Mouse (Mus musculus): Measurements from ENCODE around the gene Capza2. TPM values are rescaled to one million over a fixed set of nuclear protein-coding genes. Genes with fewer than 3 reads are reported as not detected.

Capza2 gene
- polyA plus RNA-seq, 1 experiment from 2014 or later = 80.9 TPM

DNA sequence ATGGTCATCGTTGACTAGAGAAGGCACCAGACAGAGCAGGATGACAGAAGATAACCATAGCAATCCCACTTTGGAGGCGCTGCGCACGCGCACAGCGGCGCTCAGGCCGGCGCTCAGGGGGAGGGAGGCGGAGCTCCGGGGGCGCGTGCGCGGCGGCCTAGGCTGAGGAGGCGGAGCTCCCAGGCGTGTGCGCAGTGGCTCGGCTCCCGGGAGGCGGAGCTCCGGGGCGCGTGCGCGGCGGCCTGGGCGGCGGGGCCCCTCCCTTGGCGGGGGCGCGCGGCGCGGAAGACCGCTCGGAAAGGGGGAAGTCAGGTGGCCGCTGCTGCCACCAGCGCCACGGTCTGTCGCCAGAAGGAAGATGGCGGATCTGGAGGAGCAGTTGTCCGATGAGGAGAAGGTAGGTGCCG lies 733 bp downstream of the Capza2 start:
- ATAC-seq (ENCODE audit: low read depth) = peak; percentile 97
- peak overlapping the region; percentile 96 for H3K4me3 ChIP-seq (ENCODE audit: low read depth, low read length)
- no peaks in the 10 kb centered on the region for H3K9me3 ChIP-seq (replicated peaks; ENCODE audit: control insufficient read depth, low read length)
- peak overlapping the region; percentile 73 for H3K4me2 ChIP-seq (ENCODE audit: low read depth, low read length)
- H3K27ac ChIP-seq (ENCODE audit: low read length) = peak overlapping the region; percentile 92
- peaks cover 9% of the 10 kb centered on the region for H3K4me1 ChIP-seq (ENCODE audit: control insufficient read depth, low read depth, low read length)
- no peaks in the 10 kb centered on the region for H3K36me3 ChIP-seq (ENCODE audit: control insufficient read depth, insufficient read depth)
- no peaks in the 10 kb centered on the region for H3K27me3 ChIP-seq (ENCODE audit: control insufficient read depth, insufficient read depth, low read depth, low read length)
- peak overlapping the region; percentile 95 for H3K9ac ChIP-seq (ENCODE audit: low read depth, low read length)
- WGBS (ENCODE audit: insufficient replicate concordance) = under 1% methylated on average over 37 of the region's 45 CpGs

- H3K36me3 ChIP-seq (ENCODE audit: control insufficient read depth, insufficient read depth) = no peaks in the 10 kb centered on the region
- no peaks in the 10 kb centered on the region for H3K9me3 ChIP-seq (replicated peaks; ENCODE audit: control insufficient read depth, low read length)
- peak overlapping the region; percentile 73 for H3K4me2 ChIP-seq (ENCODE audit: low read depth, low read length)
- peak; percentile 65 for ATAC-seq (ENCODE audit: low read depth)
- H3K27ac ChIP-seq (ENCODE audit: low read length) = peak overlapping the region; percentile 92
- H3K9ac ChIP-seq (ENCODE audit: low read depth, low read length) = peak overlapping the region; percentile 95
- H3K4me1 ChIP-seq (ENCODE audit: control insufficient read depth, low read depth, low read length) = peaks cover 9% of the 10 kb centered on the region
- peak overlapping the region; percentile 96 for H3K4me3 ChIP-seq (ENCODE audit: low read depth, low read length)
- no peaks in the 10 kb centered on the region for H3K27me3 ChIP-seq (ENCODE audit: control insufficient read depth, insufficient read depth, low read depth, low read length)
- whole genome bisulfite sequencing (ENCODE audit: insufficient replicate concordance) = under 1% methylated on average over 47 of the region's 62 CpGs
These were observed 1.5 kb downstream of the Capza2 start for GRCm38 (mm10) chr6:17637205-17638203.

GRCm38 (mm10) chr6:17640031-17640430 lies 4.0 kb downstream of the Capza2 start:
- Histone ChIP-seq H3K9ac (ENCODE audit: low read depth, low read length) (no peak overlapping the region), H3K4me3 (ENCODE audit: low read depth, low read length) (no peak overlapping the region), H3K9me3 (replicated peaks; ENCODE audit: control insufficient read depth, low read length) (no peaks in the 10 kb centered on the region), H3K27me3 (ENCODE audit: control insufficient read depth, insufficient read depth, low read depth, low read length) (no peaks in the 10 kb centered on the region), H3K27ac (ENCODE audit: low read length) (no peak overlapping the region), H3K4me1 (ENCODE audit: control insufficient read depth, low read depth, low read length) (peaks cover 9% of the 10 kb centered on the region), H3K36me3 (ENCODE audit: control insufficient read depth, insufficient read depth) (no peaks in the 10 kb centered on the region), H3K4me2 (ENCODE audit: low read depth, low read length) (no peak overlapping the region)
- 81% methylated on average over 9 of the region's 9 CpGs for WGBS (ENCODE audit: insufficient replicate concordance)
- ATAC-seq (ENCODE audit: low read depth) = no peak

DNA sequence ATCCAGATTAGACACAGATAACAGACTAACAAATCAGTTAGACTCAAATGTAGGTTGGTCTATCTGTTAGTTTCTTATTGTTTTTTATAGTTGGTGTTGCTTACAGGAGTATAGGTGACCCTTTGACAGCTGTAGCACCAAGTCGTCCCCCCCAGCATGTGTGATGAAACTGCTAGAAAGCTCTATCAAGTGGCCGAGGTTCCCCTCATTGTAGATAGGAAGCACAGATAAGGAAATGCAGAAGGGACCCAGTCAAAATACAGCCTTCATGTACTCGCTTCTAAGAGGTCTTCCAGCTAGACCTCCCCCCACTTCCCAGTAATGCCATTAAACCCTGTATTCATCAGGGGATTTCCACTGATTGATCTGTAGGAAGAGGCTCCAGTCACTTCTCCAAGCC lies 6.7 kb downstream of the Capza2 start:
- Histone ChIP-seq H3K9ac (ENCODE audit: low read depth, low read length) (no peak overlapping the region), H3K27me3 (ENCODE audit: control insufficient read depth, insufficient read depth, low read depth, low read length) (no peaks in the 10 kb centered on the region), H3K27ac (ENCODE audit: low read length) (no peak overlapping the region), H3K4me3 (ENCODE audit: low read depth, low read length) (no peak overlapping the region), H3K4me1 (ENCODE audit: control insufficient read depth, low read depth, low read length) (peaks cover 16% of the 10 kb centered on the region), H3K4me2 (ENCODE audit: low read depth, low read length) (no peak overlapping the region), H3K9me3 (replicated peaks; ENCODE audit: control insufficient read depth, low read length) (no peaks in the 10 kb centered on the region), H3K36me3 (ENCODE audit: control insufficient read depth, insufficient read depth) (no peaks in the 10 kb centered on the region)
- WGBS (ENCODE audit: insufficient replicate concordance) = 17% methylated on average over 3 of the region's 3 CpGs
- ATAC-seq (ENCODE audit: low read depth) = no peak

DNA sequence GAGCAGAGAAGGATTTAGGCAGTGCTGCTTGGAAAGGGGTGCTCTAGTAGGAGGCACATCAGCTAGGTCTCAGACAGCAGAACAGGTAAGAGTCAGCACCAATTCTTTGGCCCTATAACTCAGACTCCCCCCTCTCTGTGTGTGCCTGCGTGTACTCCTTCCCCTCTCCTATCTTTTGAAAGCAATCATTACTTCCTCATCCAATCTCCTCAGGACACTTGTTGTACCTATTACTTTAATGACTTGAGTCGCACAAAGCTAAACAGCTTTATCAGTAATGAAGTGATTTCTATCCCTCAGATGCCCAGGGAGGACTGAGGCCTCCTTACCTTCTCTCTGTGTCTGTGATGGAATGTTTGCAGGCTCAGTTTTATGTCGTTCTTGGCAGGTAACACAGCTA lies 10.1 kb downstream of the Capza2 start:
- H3K27ac ChIP-seq (ENCODE audit: low read length) = no peak overlapping the region
- H3K9ac ChIP-seq (ENCODE audit: low read depth, low read length) = no peak overlapping the region
- 17% methylated on average over 3 of the region's 3 CpGs for WGBS (ENCODE audit: insufficient replicate concordance)
- H3K4me2 ChIP-seq (ENCODE audit: low read depth, low read length) = no peak overlapping the region
- H3K4me3 ChIP-seq (ENCODE audit: low read depth, low read length) = no peak overlapping the region
- H3K27me3 ChIP-seq (ENCODE audit: control insufficient read depth, insufficient read depth, low read depth, low read length) = no peaks in the 10 kb centered on the region
- no peaks in the 10 kb centered on the region for H3K9me3 ChIP-seq (replicated peaks; ENCODE audit: control insufficient read depth, low read length)
- H3K4me1 ChIP-seq (ENCODE audit: control insufficient read depth, low read depth, low read length) = peaks cover 10% of the 10 kb centered on the region
- ATAC-seq (ENCODE audit: low read depth) = no peak
- H3K36me3 ChIP-seq (ENCODE audit: control insufficient read depth, insufficient read depth) = peaks cover 10% of the 10 kb centered on the region

- no peaks in the 10 kb centered on the region for H3K9me3 ChIP-seq (replicated peaks; ENCODE audit: control insufficient read depth, low read length)
- H3K27me3 ChIP-seq (ENCODE audit: control insufficient read depth, insufficient read depth, low read depth, low read length) = no peaks in the 10 kb centered on the region
- no peak overlapping the region for H3K4me3 ChIP-seq (ENCODE audit: low read depth, low read length)
- H3K4me2 ChIP-seq (ENCODE audit: low read depth, low read length) = no peak overlapping the region
- peaks cover 3% of the 10 kb centered on the region; the same call in 1 of the 2 replicates for H3K4me1 ChIP-seq (ENCODE audit: control insufficient read depth, low read depth, low read length)
- no peak overlapping the region for H3K9ac ChIP-seq (ENCODE audit: low read depth, low read length)
- ATAC-seq (ENCODE audit: low read depth) = peak; percentile 21; the same call in 1 of the 2 replicates
- 57% methylated on average over 2 of the region's 2 CpGs for WGBS (ENCODE audit: insufficient replicate concordance)
- H3K36me3 ChIP-seq (ENCODE audit: control insufficient read depth, insufficient read depth) = peaks cover 16% of the 10 kb centered on the region
- H3K27ac ChIP-seq (ENCODE audit: low read length) = no peak overlapping the region
These were observed 16.1 kb downstream of the Capza2 start for GRCm38 (mm10) chr6:17652132-17652531.

GRCm38 (mm10) chr6:17655080-17655479 lies 19.0 kb downstream of the Capza2 start:
- H3K9me3 ChIP-seq (replicated peaks; ENCODE audit: control insufficient read depth, low read length) = no peaks in the 10 kb centered on the region
- H3K9ac ChIP-seq (ENCODE audit: low read depth, low read length) = no peak overlapping the region
- H3K36me3 ChIP-seq (ENCODE audit: control insufficient read depth, insufficient read depth) = peaks cover 11% of the 10 kb centered on the region; the same call in 1 of the 2 replicates
- no peak for ATAC-seq (ENCODE audit: low read depth)
- no peaks in the 10 kb centered on the region for H3K27me3 ChIP-seq (ENCODE audit: control insufficient read depth, insufficient read depth, low read depth, low read length)
- 44% methylated on average over 2 of the region's 2 CpGs for WGBS (ENCODE audit: insufficient replicate concordance)
- peaks cover 3% of the 10 kb centered on the region; the same call in 1 of the 2 replicates for H3K4me1 ChIP-seq (ENCODE audit: control insufficient read depth, low read depth, low read length)
- H3K27ac ChIP-seq (ENCODE audit: low read length) = no peak overlapping the region
- H3K4me2 ChIP-seq (ENCODE audit: low read depth, low read length) = no peak overlapping the region
- no peak overlapping the region for H3K4me3 ChIP-seq (ENCODE audit: low read depth, low read length)

DNA sequence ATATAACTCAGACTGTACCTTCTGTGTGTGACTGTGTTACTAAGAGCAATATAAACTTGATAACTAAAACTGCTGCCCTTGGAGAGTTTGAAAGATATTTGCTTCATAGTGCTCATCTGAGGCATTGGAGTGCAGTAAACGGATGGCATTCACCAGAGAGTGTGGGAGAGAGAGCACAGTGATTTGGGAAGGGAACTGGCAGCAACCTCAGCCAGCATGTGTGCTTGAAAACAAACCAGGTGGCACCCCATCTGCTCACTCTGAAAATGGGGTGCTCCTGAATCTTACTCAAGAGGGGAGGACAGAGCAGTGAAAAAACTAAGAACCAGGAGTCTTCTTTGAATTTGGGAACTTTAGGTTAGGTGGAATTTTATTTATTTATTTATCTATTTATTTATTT lies 21.3 kb downstream of the Capza2 start:
- Histone ChIP-seq H3K9me3 (replicated peaks; ENCODE audit: control insufficient read depth, low read length) (no peaks in the 10 kb centered on the region), H3K36me3 (ENCODE audit: control insufficient read depth, insufficient read depth) (peaks cover 17% of the 10 kb centered on the region), H3K27ac (ENCODE audit: low read length) (no peak overlapping the region), H3K9ac (ENCODE audit: low read depth, low read length) (no peak overlapping the region), H3K4me1 (ENCODE audit: control insufficient read depth, low read depth, low read length) (no peaks in the 10 kb centered on the region; the same call in 1 of the 2 replicates), H3K4me3 (ENCODE audit: low read depth, low read length) (no peak overlapping the region), H3K4me2 (ENCODE audit: low read depth, low read length) (no peak overlapping the region), H3K27me3 (ENCODE audit: control insufficient read depth, insufficient read depth, low read depth, low read length) (no peaks in the 10 kb centered on the region)
- WGBS (ENCODE audit: insufficient replicate concordance) = 83% methylated on average over 1 of the region's 1 CpGs
- ATAC-seq (ENCODE audit: low read depth) = no peak

DNA sequence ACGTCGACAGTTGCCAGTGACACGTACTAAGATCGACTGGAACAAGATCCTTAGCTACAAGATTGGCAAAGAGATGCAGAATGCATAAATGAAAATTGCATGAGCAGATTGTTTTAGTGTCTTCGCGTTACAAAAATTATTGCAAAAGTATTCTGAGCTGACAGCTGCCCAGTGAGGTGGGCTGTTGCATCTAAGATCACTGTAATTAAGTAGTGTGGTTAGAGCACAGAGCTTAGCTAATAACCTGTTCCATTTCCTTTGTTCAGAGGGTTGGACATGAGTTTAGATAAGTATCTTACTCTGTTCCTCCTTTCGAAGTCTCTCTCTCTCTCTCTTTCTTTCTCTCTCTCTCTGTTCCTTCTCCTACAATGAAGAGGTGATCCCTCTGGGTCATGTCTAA lies 29.3 kb downstream of the Capza2 start:
- no peak overlapping the region for H3K4me2 ChIP-seq (ENCODE audit: low read depth, low read length)
- no peaks in the 10 kb centered on the region for H3K27me3 ChIP-seq (ENCODE audit: control insufficient read depth, insufficient read depth, low read depth, low read length)
- no peak overlapping the region for H3K4me3 ChIP-seq (ENCODE audit: low read depth, low read length)
- no peaks in the 10 kb centered on the region for H3K4me1 ChIP-seq (ENCODE audit: control insufficient read depth, low read depth, low read length)
- no peaks in the 10 kb centered on the region for H3K9me3 ChIP-seq (replicated peaks; ENCODE audit: control insufficient read depth, low read length)
- ATAC-seq (ENCODE audit: low read depth) = no peak
- no peak overlapping the region for H3K9ac ChIP-seq (ENCODE audit: low read depth, low read length)
- H3K36me3 ChIP-seq (ENCODE audit: control insufficient read depth, insufficient read depth) = peaks cover 32% of the 10 kb centered on the region
- 84% methylated on average over 7 of the region's 7 CpGs for WGBS (ENCODE audit: insufficient replicate concordance)
- H3K27ac ChIP-seq (ENCODE audit: low read length) = no peak overlapping the region

All from liver, embryonic 16.5 days (tissue).